Mouse (Mus musculus) kidney, adult 2 months (tissue): ENCODE results near the gene B3gat3. TPM values are rescaled to one million over a fixed set of nuclear protein-coding genes. Genes with fewer than 3 reads are reported as not detected.
"Not testable (repeated sequence)": the region's sequence is repeated elsewhere in the genome, so short reads cannot be mapped to it uniquely, and the experiment has no call there.

Experiments used
- DNase-seq: peaks from one replicate; pipeline ENCODE4 v3.0.0; 2021
- H3K27ac ChIP-seq: fragments of 200-500 bp; 2 replicates; pipeline ENCODE4 v1.5.1; 2012; ENCODE audit warnings: low read depth, low read length, control low read depth, inconsistent platforms; ENCODE audit not compliant: insufficient read depth
- H3K27me3 ChIP-seq: fragments of 200-500 bp; replicated peaks from 2 replicates; pipeline ENCODE4 v1.6.1; 2012; ENCODE audit warnings: mild to moderate bottlenecking, moderate library complexity, low read length, inconsistent platforms; ENCODE audit not compliant: control insufficient read depth, insufficient read depth
- H3K36me3 ChIP-seq: fragments of 200-500 bp; 2 replicates; pipeline ENCODE4 v1.6.1; 2012; ENCODE audit warnings: mild to moderate bottlenecking, moderate library complexity, low read length, inconsistent platforms; ENCODE audit not compliant: control insufficient read depth, insufficient read depth
- H3K4me1 ChIP-seq: fragments of 200-500 bp; 2 replicates; pipeline ENCODE4 v1.6.1; 2011; ENCODE audit warnings: low read length; ENCODE audit not compliant: control insufficient read depth, insufficient read depth
- H3K4me3 ChIP-seq: fragments of 200-500 bp; 2 replicates; pipeline ENCODE4 v1.5.1; 2011; ENCODE audit warnings: mild to moderate bottlenecking, low read depth, low read length, control low read depth; ENCODE audit not compliant: insufficient read depth
- CTCF ChIP-seq: fragments of 200-500 bp; conservative IDR thresholded peaks from 2 replicates; pipeline ENCODE4 v1.5.1; 2011; ENCODE audit warnings: low read depth, mild to moderate bottlenecking, control low read depth, low read length, moderate library complexity, mixed read lengths; ENCODE audit not compliant: insufficient read depth, insufficient read length
- POLR2A ChIP-seq: fragments of 200-500 bp; IDR thresholded peaks from one replicate; pipeline ENCODE4 v1.6.1; 2011; ENCODE audit warnings: low read depth, low read length, control low read depth
- WGBS: fragments of 180-500 bp; shearing (Covaris S2); methylation state at CpG from one replicate; pipeline ENCODE4 v1.1.7; 2018; 5-methylcytosine and 5-hydroxymethylcytosine counted together
- polyA plus RNA-seq: library from polyadenylated mRNA; depleted of rRNA; stranded (reverse); fragments of >200 nt; gene quantifications from 2 replicates; pipeline ENCODE4 v1.2.3, GENCODE M21; 2012; rRNA removed

Gene B3gat3
- polyA plus RNA-seq, 1 experiment: 105 TPM

DNA sequence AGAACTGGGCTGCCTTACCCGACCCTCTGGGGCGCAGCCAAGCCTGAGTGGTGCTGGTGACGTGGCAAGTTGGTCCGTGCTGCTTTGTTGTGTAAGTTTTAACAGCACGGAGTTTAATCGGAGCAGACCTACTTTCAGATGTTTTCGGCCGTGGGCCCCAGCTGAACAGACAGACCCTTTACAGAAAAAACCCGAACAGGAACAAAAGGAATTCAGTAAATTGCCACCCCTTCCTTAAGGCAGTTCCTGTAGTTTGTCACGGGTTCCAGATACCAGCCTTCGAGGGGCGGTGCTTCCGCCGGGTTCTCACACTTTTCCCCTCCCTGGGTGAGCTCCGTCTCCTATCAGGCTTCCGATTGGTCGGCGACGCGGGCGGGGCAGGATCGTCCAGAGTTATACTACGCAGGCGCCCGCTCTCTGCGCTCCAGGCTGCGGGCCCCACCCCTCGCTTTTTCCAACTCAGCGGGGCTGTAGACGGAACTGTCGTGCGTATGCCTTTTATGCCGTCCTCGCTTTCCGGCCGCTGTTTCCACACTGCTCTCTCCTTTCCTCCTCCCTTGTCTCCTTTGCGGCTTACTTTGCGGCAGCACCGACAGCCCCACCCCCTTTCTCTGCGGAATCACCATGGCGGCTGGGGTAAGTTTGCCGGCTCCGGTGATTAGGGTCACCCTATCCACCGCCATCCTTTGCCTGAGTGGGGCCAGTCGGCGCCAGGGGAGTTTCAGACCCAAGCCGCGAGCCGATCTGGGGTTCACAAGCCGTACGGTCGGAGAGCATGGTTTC lies 46.6 kb downstream of the B3gat3 start, which contains the start of gene Eef1g:
Gene Eef1g (plus strand): TSS at position 452 of the 783 bp plus-strand sequence.
- Histone ChIP-seq H3K4me1 (peaks cover 4% of the 10 kb centered on the region; the same call in 1 of the 2 replicates), H3K36me3 (peaks cover 2% of the 10 kb centered on the region), H3K4me3 (peak within 1 kb of the TSS; percentile 75), H3K27ac (peak within 1 kb of the TSS; percentile 87), H3K27me3 (no peaks in the 10 kb centered on the region)
- TF ChIP-seq POLR2A: no peak
- no peak for TF ChIP-seq CTCF
- DNase-seq: peak; percentile 100
- under 1% methylated on average over 52 of the region's 52 CpGs for WGBS

- WGBS: 0% methylated on average over 8 of the region's 8 CpGs
- no peaks in the 10 kb centered on the region for H3K27me3 ChIP-seq
- H3K27ac ChIP-seq: peak overlapping the region; percentile 33; the same call in 1 of the 2 replicates
- peak overlapping the region; percentile 75 for H3K4me3 ChIP-seq
- peaks cover 6% of the 10 kb centered on the region for H3K36me3 ChIP-seq
- DNase-seq: no peak
- TF ChIP-seq CTCF (no peak), POLR2A (no peak)
- peaks cover 4% of the 10 kb centered on the region; the same call in 1 of the 2 replicates for H3K4me1 ChIP-seq
Observed at GRCm38 (mm10) chr19:8967373-8967743, 47.2 kb downstream of the B3gat3 start.

DNA sequence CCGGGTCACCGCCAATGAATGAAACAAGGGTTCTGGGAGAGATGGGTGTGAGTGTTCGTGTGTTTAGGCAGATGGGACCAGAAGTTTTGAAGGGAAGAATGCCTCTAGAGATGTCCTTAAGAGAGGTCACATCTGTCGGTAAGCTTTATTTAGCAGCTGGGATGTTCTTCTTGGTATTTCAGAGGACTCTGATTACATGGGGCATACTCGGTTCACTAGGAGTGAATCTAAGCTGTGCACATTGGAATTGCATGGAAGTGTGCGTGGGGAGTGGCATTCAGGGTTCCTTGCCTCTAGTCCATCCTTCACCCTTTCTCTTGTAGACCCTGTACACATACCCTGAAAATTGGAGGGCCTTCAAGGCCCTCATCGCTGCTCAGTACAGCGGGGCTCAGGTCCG lies 47.7 kb downstream of the B3gat3 start:
- Histone ChIP-seq H3K36me3 (peaks cover 6% of the 10 kb centered on the region), H3K27ac (no peak overlapping the region), H3K27me3 (no peaks in the 10 kb centered on the region), H3K4me3 (peak overlapping the region; percentile 75), H3K4me1 (peaks cover 4% of the 10 kb centered on the region; the same call in 1 of the 2 replicates)
- WGBS: 7% methylated on average over 9 of the region's 9 CpGs
- TF ChIP-seq CTCF (no peak), POLR2A (no peak)
- DNase-seq: no peak

DNA sequence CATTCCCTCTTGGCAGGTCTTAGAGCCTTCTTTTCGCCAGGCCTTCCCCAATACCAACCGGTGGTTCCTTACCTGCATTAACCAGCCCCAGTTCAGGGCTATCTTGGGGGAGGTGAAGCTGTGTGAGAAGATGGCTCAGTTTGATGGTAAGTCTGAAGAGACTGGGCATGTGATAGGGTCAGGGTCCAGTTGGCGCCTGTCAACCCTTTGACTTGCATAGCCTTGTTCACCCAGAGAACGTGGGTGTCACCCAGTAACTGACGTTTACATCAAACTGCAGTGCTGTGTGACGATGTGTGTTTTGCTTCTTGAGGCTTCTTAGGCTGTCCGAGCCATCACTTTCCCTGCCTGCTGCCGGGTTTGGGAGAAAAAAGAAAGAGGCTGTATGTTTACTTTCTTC lies 52.3 kb downstream of the B3gat3 start:
- WGBS: 74% methylated on average over 8 of the region's 8 CpGs
- peak; percentile 62 for DNase-seq
- H3K36me3 ChIP-seq: peaks cover 10% of the 10 kb centered on the region
- not testable (repeated sequence) for H3K27me3 ChIP-seq, H3K4me1 ChIP-seq, H3K27ac ChIP-seq, H3K4me3 ChIP-seq

DNA sequence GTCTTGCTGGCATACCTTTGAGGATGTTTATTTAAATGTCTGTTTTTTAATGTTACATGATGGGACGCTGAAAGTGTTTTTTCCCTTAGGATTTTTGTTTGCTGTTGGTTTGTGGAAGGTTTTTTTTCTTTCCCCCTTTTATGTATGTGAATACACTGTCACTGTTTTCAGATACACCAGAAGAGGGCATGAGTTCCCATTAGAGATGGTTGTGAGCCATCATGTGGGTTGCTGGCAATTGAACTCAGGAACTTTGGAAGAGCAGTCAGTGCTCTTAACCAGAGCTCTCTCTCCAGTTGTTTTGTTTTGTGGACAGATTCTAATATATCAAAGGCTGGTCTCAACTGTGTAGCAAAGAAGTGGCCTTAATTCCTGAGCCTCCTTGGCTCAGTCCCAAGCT lies 54.5 kb downstream of the B3gat3 start:
- Histone ChIP-seq H3K4me3 (no peak overlapping the region), H3K4me1 (peaks cover 2% of the 10 kb centered on the region; the same call in 1 of the 2 replicates), H3K27me3 (no peaks in the 10 kb centered on the region), H3K36me3 (peaks cover 10% of the 10 kb centered on the region), H3K27ac (no peak overlapping the region)
- TF ChIP-seq POLR2A: no peak
- no peak for TF ChIP-seq CTCF
- no peak for DNase-seq
- WGBS: 96% methylated on average over 1 of the region's 1 CpGs

GRCm38 (mm10) chr19:8975491-8975890 lies 55.3 kb downstream of the B3gat3 start:
- H3K27ac ChIP-seq: no peak overlapping the region
- H3K27me3 ChIP-seq: no peaks in the 10 kb centered on the region
- no peak for DNase-seq
- peaks cover 2% of the 10 kb centered on the region; the same call in 1 of the 2 replicates for H3K4me1 ChIP-seq
- 96% methylated on average over 2 of the region's 2 CpGs for WGBS
- TF ChIP-seq CTCF (no peak), POLR2A (no peak)
- no peak overlapping the region for H3K4me3 ChIP-seq
- peaks cover 9% of the 10 kb centered on the region for H3K36me3 ChIP-seq

- peak; percentile 68 for DNase-seq
- TF ChIP-seq POLR2A (no peak), CTCF (peak; percentile 84)
- H3K4me3 ChIP-seq: no peak overlapping the region
- peaks cover 2% of the 10 kb centered on the region; the same call in 1 of the 2 replicates for H3K4me1 ChIP-seq
- H3K27ac ChIP-seq: no peak overlapping the region
- H3K36me3 ChIP-seq: peaks cover 8% of the 10 kb centered on the region
- H3K27me3 ChIP-seq: no peaks in the 10 kb centered on the region
- 42% methylated on average over 3 of the region's 3 CpGs for WGBS
Observed at GRCm38 (mm10) chr19:8976535-8976934, 56.4 kb downstream of the B3gat3 start.

Other genes with a start within 250 kb of the B3gat3 start
- gene Slc3a2, start 197.0 kb upstream of the B3gat3 start, polyA plus RNA-seq: 560 and 573 TPM in 2 replicates
- gene Wdr74, start 184.5 kb upstream of the B3gat3 start, polyA plus RNA-seq: 28.2 and 29.3 TPM in 2 replicates
- 0.39 TPM in 1 of 2 replicates, not detected in the other for gene 1700092M07Rik, start 179.7 kb upstream of the B3gat3 start, polyA plus RNA-seq
- 51.4 and 59.4 TPM in 2 replicates for gene Stx5a, start 179.0 kb upstream of the B3gat3 start, polyA plus RNA-seq
- 84.0 and 89.7 TPM in 2 replicates for gene Nxf1, start 163.3 kb upstream of the B3gat3 start, polyA plus RNA-seq
- gene Tmem223, start 149.4 kb upstream of the B3gat3 start, polyA plus RNA-seq: 238 and 291 TPM in 2 replicates
- 105 and 110 TPM in 2 replicates for gene Tmem179b, start 145.9 kb upstream of the B3gat3 start, polyA plus RNA-seq
- 10.4 and 12.1 TPM in 2 replicates for gene Taf6l, start 134.0 kb upstream of the B3gat3 start, polyA plus RNA-seq
- 60.7 and 72.9 TPM in 2 replicates for gene Polr2g, start 121.8 kb upstream of the B3gat3 start, polyA plus RNA-seq
- gene Zbtb3, start 117.8 kb upstream of the B3gat3 start, polyA plus RNA-seq: 1.4 and 1.6 TPM in 2 replicates
- gene Ttc9c, start 101.0 kb upstream of the B3gat3 start, polyA plus RNA-seq: 15.4 and 18.7 TPM in 2 replicates
- 19.3 and 25.5 TPM in 2 replicates for gene Hnrnpul2, start 100.4 kb upstream of the B3gat3 start, polyA plus RNA-seq
- gene AC129217.1, start 90.6 kb upstream of the B3gat3 start, polyA plus RNA-seq: 3.5 TPM in 1 of 2 replicates, not detected in the other
- 204 and 214 TPM in 2 replicates for gene Bscl2, start 82.9 kb upstream of the B3gat3 start, polyA plus RNA-seq
- 0.29 and 0.83 TPM in 2 replicates for gene Gng3, start 81.2 kb upstream of the B3gat3 start, polyA plus RNA-seq
- gene Lrrn4cl, start 69.6 kb upstream of the B3gat3 start, polyA plus RNA-seq: 0.87 and 1.5 TPM in 2 replicates
- 121 and 133 TPM in 2 replicates for gene Ubxn1, start 48.9 kb upstream of the B3gat3 start, polyA plus RNA-seq
- gene Uqcc3, start 39.5 kb upstream of the B3gat3 start, polyA plus RNA-seq: 49.4 and 74.7 TPM in 2 replicates
- gene Lbhd1, start 36.6 kb upstream of the B3gat3 start, polyA plus RNA-seq: 1.6 and 2.2 TPM in 2 replicates
- gene Gm49403, start 36.4 kb upstream of the B3gat3 start, polyA plus RNA-seq: not detected in 2 replicates
- gene 1810009A15Rik, start 31.5 kb upstream of the B3gat3 start, polyA plus RNA-seq: 21.7 and 23.9 TPM in 2 replicates
- gene Gm49416, start 31.4 kb upstream of the B3gat3 start, polyA plus RNA-seq: not detected in 2 replicates
- gene Ints5, start 27.4 kb upstream of the B3gat3 start, polyA plus RNA-seq: 16.7 and 18.9 TPM in 2 replicates
- gene Ganab, start 22.3 kb upstream of the B3gat3 start, polyA plus RNA-seq: 130 and 136 TPM in 2 replicates
- 12.0 and 13.9 TPM in 2 replicates for gene Rom1, start 9.0 kb downstream of the B3gat3 start, polyA plus RNA-seq
- 35.1 and 35.7 TPM in 2 replicates for gene Eml3, start 9.2 kb downstream of the B3gat3 start, polyA plus RNA-seq
- 16.9 and 19.8 TPM in 2 replicates for gene Mta2, start 21.5 kb downstream of the B3gat3 start, polyA plus RNA-seq
- gene Tut1, start 33.5 kb downstream of the B3gat3 start, polyA plus RNA-seq: 14.1 and 14.3 TPM in 2 replicates
- gene Eef1g, start 46.7 kb downstream of the B3gat3 start, polyA plus RNA-seq: 203 and 236 TPM in 2 replicates
- gene Ahnak, start 68.9 kb downstream of the B3gat3 start, polyA plus RNA-seq: 11.9 TPM in 2 replicates
- 0.22 TPM in 1 of 2 replicates, not detected in the other for gene Scgb1a1, start 167.6 kb downstream of the B3gat3 start, polyA plus RNA-seq
- 1.9 and 3.5 TPM in 2 replicates for gene Asrgl1, start 215.3 kb downstream of the B3gat3 start, polyA plus RNA-seq